Mouse (Mus musculus) left cerebral cortex, adult 18-20 months (tissue): ENCODE measurements around the gene Arhgef16. TPM values are rescaled to one million over a fixed set of nuclear protein-coding genes. Genes with fewer than 3 reads are reported as not detected.

Experiments
- DNase-seq, 2 experiments: peaks; one replicate each; pipeline ENCODE4 v3.0.0; 2021 to 2022; ENCODE audit warnings: low spot score in 2 of 2, mixed read lengths in 1 of 2
- total RNA-seq, 2 experiments: library from RNA; stranded (reverse); gene quantifications; 2 replicates each; pipeline ENCODE4 v1.2.3; 2021

The Arhgef16 gene
- total RNA-seq, 2 experiments from 2014 or later: 1.2 TPM

DNA sequence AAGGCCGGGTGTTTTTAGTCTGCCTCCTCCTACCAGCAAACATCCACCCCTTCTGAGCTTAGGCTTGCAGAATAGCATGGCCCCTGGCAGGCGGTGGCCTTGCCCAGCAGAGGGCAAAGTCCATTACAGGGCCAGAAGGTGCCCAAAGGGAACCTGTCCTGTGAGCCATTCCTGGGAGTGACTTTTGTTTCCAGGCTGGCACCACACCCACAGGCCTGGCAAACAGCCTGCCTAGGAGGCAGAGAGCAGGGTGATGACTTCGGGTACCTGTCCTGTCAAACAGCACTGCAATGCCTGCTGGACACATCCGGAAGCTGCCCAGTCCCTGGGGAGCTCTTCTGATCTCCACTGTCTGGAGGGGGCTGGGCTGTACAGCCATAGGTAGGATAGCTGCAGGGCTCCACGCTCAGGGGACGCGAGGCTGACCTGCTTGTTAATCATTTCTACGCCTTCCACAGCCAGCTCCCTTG is 7.2 kb downstream of the Arhgef16 start:
- no peak for DNase-seq

DNA sequence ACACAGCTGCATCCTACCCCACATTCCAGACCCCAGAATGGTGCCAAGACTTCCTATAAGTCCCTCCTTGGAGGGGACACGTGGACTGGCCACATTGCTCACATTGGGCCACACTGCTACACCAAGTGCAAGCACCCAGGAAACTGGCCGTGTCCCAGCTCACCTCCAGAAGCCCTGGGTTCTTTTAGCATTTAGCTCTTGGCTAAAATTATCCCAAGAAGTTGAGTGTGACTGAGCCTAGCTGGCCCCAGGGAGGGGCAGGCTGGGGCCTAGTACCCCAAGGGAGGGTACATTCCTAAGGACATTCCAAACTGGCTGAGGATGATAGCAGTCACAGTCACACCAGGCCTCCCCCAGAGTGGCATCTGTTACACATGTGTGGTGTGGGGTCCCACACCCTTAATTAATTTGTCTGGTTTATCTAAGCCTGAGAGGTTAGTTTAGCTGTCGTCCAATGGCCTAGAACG is 7.7 kb downstream of the Arhgef16 start:
- DNase-seq: no peak

DNA sequence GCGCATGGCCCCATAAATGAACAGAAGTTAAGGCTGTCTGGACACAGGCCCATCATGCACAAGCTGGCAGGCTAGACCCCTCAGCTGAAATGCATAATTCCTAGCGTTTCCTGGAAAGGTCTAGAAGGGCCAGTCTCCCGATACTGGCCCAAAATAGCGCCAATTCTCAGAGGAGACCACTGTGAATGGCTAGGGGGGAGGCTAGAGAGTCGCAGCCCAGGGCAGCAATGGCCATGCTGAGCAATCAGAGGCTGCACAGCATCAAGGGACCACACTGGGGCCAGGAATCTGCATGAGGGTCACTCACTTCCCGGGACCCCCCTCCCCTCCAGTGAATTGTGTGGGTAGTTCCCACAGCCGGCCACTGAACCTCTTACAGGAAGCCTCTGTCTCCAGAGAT is 17.8 kb downstream of the Arhgef16 start:
- no peak for DNase-seq

DNA sequence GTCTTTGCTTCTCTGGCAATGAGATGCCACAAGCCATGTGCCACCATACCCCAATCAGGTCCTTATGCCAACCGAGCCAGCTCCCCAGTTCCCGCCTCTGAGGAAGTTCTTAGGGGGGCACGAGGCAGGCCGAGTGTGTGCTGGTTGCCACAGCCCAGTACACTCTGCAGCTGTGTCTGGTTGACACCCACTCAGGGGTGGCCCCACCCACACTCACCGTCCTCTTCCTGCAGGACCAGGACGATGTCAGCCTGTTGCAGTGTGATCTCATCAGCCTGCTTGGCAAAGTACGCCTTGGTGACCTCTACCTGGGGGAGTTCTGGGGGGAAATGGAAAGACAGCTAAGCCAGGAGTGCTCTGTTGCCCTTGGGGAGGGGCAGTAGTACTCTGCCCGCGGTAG is 22.0 kb downstream of the Arhgef16 start:
- DNase-seq: no peak

DNA sequence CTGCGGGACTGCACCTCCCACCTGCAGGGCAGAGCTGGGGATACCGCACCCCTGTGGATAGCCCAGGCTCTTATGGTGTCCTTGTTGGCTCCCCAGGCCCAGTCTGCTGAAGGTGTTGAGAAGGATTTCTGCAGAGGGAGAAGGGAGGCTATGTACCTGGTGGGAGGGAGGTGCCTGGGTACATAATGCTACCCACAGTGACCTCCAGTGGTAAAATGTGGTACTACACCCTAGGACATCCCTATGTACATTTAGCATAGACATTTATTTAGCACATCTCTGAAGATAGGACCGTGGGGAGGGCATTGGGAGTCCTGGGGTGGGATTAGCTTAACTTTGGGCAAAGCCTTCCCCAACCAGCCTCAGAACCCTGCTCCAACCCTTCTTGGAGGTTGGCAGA is 28.5 kb downstream of the Arhgef16 start:
- DNase-seq: peak; percentile 15 to 54

DNA sequence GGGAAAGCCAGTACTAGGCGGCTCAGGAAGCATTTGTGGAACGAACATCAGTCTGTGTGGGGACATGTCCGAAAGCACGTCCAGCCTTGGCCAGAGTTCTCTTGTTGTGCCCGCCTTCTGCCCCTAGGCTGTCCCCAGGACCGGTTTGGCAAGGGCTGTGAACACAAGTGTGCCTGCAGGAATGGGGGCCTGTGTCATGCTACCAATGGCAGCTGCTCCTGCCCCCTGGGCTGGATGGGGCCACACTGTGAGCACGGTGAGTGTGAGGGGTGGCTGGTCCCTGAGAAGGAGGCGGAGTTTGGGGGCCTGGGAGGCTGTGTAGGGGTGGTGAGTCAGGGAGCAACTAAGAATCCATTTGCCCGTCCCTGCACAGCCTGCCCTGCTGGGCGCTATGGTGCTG is 32.0 kb downstream of the Arhgef16 start:
- DNase-seq: no peak

DNA sequence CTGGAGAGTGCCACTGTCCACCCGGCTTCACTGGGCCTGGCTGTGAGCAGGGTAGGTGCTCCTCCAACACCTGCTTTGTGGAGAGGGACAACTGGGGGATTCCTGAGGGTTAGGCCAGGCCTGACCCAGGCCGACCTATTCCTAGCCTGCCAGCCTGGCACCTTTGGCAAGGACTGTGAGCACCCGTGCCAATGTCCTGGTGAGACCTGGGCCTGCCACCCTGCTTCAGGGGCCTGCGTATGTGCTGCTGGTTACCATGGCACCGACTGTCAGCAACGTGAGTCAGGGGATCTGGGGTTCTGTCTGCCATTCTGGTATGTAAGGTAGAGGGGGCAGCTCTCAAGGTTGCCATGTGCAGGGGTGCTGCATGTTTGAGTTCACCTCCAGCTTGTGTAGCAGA is 34.0 kb downstream of the Arhgef16 start:
- DNase-seq: no peak

DNA sequence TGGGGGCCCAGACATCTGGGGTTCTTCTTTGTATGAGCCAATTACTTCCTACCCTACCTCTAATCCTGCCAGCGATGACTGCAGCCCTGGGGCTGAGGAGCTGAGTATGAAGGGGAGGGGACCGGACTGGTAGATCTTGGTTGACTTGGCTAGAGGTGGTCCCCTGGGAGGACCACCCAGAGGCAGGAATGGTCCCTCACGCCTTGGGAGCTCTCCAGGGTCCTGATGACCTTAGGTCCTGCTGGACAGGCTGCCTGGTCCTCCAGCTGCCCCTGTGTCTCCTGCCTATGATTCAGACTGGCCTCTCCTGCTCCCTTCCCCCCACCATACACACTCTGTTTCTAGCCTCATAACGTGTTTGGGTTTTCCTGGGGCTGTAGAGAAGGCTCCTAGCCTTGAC is 39.4 kb downstream of the Arhgef16 start:
- DNase-seq: no peak

DNA sequence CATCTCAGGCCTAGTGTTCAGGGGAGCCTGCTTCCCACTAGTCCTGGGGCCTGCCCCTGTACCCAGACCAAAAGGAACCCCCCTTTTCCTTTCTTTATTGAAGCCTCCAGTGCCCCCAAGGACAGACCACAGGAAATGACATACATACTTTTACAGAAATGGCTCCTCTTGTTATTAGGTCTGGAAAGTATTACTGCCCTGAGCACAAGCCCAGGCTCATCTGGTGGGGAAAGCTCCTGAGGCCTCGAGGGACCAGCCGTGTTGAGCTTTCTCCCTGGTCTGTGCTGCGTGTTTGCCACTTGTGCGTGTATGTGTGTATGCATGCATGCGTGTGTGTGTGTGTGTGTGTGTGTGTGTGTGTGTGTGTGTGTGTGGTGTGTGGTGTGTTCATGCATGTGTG is 40.7 kb downstream of the Arhgef16 start:
- no peak for DNase-seq

DNA sequence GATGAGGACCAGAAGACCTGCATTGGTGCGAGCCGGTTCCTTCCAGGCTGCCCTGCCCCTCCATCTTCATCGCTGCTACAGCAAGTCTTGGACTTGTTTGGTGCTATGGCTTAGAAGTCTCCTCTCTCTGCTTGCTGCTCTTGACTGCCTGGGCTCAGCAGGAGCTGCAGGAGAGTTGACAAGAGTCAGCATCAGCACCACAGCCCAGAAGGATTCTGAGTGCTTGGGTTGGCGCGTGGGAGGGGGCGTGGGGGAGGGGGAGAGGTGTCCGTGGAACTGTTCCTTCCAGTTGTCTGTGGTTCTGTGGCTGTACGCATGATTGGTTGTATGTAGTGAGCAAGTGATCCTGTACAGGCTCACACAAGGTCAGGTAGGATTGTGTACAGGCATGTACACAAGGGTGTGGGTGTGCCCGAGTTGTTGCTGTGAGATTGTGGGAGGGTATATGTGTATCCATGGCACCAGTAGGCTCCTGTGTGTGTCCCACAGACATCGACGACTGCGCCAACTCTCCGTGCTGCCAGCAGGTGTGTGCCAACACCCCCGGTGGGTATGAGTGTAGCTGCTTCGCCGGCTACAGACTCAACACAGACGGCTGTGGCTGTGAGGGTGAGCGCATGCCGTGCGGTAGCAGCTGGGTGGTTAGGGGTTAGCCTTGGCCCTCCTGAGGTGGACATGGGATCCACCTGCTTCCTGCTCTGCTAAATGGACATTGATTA is 48.8 kb downstream of the Arhgef16 start:
- peak; percentile 32 to 41 for DNase-seq

DNA sequence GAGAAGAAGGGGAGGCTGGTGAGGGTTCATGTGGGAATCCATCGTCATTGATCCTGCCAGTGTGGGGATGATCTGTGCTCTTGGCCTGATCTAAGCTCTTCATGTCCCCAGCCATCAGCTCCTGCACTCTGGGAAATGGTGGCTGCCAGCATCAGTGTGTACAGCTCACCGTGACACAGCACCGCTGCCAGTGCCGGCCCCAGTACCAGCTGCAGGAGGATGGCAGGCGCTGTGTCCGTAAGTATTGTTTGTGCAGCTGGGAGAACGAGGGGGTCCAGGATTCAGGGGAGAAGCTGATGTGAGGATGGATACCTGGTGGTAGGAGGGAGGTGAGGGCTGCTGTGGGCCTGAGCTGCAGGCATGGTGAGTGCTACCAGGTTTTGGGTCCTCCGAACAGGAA is 52.2 kb downstream of the Arhgef16 start:
- no peak for DNase-seq

DNA sequence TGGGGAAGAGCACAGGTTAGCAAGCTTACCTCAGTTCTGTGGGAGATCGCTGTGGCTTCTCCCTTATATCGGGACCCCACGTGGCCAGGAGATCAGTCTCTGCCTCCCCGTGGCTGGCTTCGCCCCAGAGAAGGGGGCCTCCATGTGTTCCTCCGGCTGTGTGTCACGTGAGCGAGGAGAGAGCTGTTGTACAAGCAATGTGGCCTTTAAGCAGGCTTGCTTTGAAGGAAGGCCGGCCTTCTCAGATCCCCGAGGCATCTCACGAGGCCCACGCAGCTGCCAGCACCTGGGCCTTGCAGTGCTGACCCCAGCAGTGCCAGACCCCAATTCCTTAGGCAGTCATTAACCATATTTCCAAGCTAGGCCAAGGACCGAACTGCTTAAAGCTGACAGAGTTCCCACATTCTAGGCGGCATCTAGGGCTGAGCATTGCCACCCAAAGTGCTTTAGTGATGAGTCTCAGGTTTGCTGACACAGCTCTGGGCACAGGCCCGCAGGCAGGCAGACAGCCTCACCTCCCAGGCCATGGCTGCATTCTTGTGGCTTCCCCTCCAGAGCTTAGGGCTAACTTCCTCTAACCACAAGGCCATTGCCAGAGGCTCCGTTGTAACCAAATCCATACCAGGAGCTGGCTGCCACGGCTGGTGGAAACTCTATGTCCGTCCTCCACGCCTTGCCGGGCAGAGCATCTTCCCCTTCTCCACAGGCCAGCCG is 53.2 kb downstream of the Arhgef16 start:
- no peak for DNase-seq

DNA sequence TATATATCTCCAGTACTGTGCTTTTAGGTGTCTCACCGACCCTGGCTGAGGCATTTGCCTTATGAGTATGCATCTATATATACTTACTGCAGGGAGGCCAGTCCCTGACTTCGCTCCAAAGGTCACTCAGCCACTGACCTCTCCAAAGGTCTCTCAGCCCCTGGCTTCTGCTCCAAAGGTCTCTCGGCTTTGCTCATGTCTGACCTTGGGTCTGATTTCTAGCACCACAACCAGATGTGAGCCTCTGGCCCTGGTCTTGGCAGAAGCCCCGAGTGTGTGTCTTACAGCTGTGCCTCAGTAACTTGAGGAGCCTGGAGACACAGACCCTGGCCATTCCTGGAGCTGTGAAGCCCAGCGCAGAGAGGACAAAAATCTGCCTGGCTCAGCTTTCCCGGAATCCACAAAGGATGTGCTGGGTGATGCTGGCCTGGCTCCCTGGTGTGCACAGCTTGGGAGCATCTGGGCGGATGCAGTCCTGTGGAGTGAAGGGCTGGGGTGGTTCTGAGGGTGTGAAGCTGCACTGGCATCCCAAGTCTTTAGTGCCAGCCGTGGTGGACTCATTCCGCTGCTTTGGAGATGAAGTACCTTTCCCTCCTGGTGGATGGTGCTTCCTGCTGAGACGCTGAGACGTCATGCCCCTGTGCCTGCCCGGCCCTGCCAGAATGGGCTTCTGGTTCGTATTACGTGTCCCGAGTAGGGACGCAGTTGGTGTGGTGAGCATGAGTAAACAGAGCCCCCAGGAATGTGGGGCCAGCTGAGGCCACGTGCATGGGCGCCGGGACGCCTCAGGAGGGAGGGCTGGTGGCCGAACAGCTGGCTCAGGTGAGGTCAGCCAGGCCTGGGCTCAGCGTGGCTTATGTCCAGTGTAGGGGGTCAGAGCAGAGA is 54.0 kb downstream of the Arhgef16 start:
- DNase-seq: no peak

DNA sequence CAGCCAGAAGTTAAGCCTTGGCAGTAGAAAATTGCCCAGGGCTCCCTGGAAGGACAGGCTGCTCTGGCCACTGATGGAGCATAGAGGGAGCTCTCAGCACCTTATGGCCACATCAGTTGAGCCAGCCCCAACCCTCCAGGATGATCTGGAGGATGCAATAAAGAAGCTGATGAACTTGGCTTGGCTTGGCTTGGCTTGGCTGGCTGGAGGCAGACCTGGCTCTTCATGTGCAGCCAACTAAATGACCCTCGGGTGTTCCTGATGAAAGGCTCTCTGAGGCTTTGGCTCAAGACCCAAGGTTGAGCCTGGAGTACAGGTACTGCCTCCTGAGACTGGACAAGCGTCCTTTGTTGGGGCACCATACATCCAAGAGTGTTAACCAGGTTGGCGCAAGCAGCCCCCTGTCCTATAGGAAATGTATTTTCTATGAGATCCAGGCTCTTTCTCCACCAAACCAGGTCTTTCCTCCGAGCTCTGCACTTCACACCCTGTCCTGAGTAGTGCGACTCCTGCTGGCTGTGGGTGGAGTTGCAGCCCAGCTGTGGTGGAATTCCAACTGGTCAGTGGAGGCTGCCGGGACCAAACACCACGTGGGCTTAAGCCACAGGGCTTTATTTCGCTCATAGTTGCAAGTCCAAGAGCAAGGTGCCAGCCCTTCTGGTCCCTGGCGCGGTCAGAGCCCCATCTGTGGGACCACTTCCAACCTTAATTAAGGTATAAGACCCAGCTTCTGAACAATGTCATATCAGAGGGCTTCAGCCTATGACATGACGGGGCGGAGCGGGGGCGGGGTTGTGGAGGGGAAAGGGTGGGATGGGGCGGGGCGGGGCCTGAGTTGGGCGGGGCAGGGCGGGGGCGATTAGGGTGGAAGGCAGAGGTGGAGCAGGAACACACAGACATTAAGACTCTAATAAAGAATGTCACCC is 55.1 kb downstream of the Arhgef16 start:
- peak; percentile 57 to 71 for DNase-seq

DNA sequence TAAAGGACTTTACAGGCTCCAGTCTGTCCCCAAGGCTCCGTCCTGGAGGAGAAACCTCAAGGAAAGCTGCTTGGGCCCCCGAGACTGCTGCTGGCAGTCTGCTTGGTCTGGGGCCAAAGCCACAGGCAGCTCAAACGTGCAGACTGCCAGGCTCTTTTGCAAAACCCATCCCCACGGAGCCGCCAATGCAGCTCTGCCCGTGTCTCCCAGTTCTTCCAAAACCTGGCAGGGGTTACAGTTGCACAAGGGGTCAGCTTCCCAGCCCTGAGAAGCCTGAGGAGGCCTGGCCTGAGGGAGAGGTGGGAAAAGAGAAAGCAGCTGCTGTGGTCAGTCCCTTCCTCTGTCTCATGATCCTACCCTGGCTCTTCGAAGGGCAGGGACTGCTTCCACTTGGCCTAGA is 56.1 kb downstream of the Arhgef16 start:
- DNase-seq: no peak

DNA sequence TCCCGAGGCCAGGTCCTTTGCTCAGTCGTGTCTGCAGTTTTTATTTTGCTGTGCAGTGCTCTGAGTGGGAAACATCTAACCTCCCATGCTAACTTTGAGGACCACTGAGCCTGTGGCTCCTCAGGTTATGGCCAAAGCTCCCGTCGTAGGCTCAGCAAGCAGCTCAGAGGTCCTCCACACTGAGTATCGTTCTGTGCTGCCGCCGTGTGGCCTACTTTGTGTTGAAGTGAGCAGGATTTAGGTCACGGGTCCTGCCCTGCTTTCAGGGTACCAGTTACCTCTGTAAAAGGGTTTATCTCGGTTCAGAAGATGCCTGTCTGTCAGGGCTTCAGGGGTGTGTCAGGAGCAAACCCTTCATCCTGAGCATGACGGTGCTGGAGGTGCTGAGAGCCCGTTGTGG is 60.9 kb downstream of the Arhgef16 start:
- DNase-seq: no peak

DNA sequence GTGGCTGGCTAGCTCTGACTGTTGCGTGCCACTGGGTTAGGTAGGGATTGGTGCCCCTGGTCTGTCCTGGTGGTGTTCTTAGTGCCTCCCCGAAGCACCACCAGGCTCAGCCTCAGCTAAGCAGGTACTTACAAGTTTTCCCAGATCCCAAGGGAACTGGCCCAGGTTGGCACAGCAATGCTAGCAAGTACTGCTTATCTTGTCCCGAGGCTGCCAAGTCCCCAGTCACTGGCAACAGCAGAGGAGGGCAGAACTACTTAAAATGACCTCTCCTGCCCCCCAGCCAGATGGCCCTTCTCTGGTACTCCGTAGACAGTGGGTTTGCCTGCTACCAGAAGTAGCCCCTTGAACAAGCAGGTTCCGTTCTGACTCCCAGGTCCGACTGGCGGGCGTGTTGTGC is 62.3 kb downstream of the Arhgef16 start:
- no peak for DNase-seq

DNA sequence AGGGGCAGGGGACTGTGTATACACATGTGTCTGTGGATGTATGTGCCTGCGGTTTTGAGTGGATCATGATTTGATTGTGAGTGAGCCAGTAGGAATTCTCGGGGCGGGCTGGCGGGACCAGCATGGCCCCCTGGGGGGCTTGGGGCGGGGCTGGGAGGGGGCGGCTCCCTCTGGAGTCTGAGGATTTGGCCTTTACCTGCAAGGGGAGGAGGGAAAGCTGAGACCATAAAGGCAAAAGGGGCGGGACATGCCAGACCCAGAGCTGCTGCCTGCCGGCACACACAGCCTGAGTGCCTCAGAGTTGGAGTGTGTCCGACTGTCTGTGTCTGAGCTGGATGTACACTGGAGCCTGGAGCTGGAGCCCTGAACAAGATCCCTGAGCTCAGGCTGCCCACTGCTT is 64.2 kb downstream of the Arhgef16 start:
- DNase-seq: no peak

DNA sequence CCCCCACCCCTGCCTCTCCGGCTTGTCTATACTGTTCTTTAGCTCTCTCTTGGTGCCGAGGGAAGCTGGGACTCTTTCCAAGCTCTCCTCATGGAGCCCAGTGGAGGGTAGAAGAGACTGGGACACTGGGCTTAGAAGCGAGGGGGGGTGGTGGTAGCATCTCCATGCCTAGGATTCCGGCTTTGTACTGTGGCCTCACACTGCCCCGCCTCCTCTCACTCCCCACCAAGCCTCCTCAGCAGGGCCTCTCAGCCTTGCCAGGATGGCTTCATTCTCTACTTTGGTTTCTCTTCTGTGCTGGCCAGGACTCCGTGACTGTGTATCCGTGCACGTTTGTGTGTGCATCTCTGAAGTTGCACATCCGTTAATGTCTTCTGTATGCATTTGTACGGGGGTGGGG is 64.6 kb downstream of the Arhgef16 start:
- DNase-seq: no peak

DNA sequence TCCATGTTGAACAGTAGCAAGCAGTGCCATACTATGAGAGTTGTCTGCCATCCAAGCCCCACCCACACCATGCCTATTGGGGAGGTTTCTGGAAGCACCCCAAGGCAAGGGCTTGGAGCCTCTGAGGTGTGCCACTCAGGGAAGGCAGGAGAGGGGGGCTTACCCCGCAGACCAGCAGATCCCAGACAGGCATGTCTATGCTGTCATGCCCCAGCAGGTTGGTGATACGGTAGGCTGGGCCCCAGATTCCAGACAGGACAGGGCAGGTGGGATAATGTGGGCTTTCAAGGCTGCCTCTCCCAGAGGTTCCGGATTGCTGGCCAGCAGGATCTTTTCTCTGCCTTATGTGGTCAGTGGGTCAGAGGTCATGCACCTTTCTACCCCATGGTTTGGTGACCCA is 65.5 kb downstream of the Arhgef16 start:
- DNase-seq: no peak

DNA sequence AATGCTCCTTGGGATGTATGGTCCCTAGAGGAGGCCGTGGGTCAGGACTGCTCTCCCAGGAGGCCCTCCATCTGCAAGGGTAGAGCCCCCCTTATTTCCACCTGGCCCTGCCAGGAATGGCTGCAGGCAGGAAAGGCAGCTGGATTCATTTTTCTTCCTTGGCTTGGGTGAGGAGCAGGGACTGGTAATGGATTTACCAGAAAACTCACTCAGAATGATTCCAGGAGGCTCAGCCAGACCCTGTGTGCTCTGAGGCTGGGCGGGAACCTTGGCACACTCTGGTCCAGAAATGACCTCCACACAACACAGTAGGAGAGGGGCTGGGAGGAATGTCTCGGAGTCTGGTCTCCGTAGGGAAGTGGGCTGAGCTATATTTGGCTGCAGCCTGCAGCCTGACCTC is 69.2 kb downstream of the Arhgef16 start:
- DNase-seq: no peak
